ENCODE assay signal across 17 mouse cellular contexts in genomic region chr10:23211381-23211780, GRCm38 (mm10).
DNase-seq lines count a peak whose midpoint lies in the region; ATAC-seq lines count a peak whose summit lies in the region.
"Had no signal": no experiment of that assay in that cellular context is flagged by ENCODE, and none has a peak within 500 bp of the region (broad histone marks: within the 10 kb centered on the region; RNA-seq: fewer than 3 reads in every experiment).

No protein-coding gene starts in this region.

- peak; percentile 36 to 58 for DNase-seq in cerebellum, postnatal 25 days
- no peak for DNase-seq in cerebellum, postnatal 4 days (ENCODE audit: low spot score in 2 of 2)
- peak; percentile 58 to 73 for DNase-seq in gastrocnemius, adult 8-10 months (ENCODE audit: low spot score in 2 of 2)
- peak; percentile 72 for DNase-seq in gastrocnemius, postnatal 25 days
- no peak for DNase-seq in lung, postnatal 14 days
- no peak for DNase-seq in forebrain, embryonic 11.5 days (ENCODE audit: low spot score)
- DNase-seq: adrenal gland, postnatal 14 days; heart, postnatal 36 days; kidney, adult 2 months had no signal

- no peaks in the 10 kb centered on the region for H3K36me3 ChIP-seq in forebrain, embryonic 11.5 days (ENCODE audit: control insufficient read depth, insufficient read depth, low read length)
- H3K36me3 ChIP-seq: embryonic facial prominence, embryonic 13.5 days; heart, embryonic 12.5 days; hindbrain, embryonic 15.5 days had no signal

- H3K9me3 ChIP-seq in forebrain, embryonic 11.5 days (ENCODE audit: control insufficient read depth, low read length), result no peaks in the 10 kb centered on the region
- H3K9me3 ChIP-seq: embryonic facial prominence, embryonic 13.5 days; heart, embryonic 12.5 days; hindbrain, embryonic 15.5 days had no signal

- H3K4me3 ChIP-seq in forebrain, embryonic 11.5 days (ENCODE audit: low read depth, low read length), result no peak overlapping the region
- H3K4me3 ChIP-seq: embryonic facial prominence, embryonic 13.5 days; heart, embryonic 12.5 days; hindbrain, embryonic 15.5 days had no signal

- no peak overlapping the region for H3K9ac ChIP-seq in forebrain, embryonic 11.5 days (ENCODE audit: low read length)
- H3K9ac ChIP-seq: embryonic facial prominence, embryonic 13.5 days; heart, embryonic 12.5 days; hindbrain, embryonic 15.5 days had no signal

- H3K27ac ChIP-seq in forebrain, embryonic 11.5 days (ENCODE audit: low read depth, low read length), result no peak overlapping the region
- H3K27ac ChIP-seq: embryonic facial prominence, embryonic 13.5 days; hindbrain, embryonic 15.5 days had no signal

- WGBS in forebrain, embryonic 11.5 days, result 81% methylated on average over 2 of the region's 2 CpGs

- H3K27me3 ChIP-seq in forebrain, embryonic 11.5 days (ENCODE audit: control insufficient read depth, insufficient read depth, low read length), result no peaks in the 10 kb centered on the region
- H3K27me3 ChIP-seq: CH12.LX; embryonic facial prominence, embryonic 13.5 days; heart, embryonic 12.5 days; hindbrain, embryonic 15.5 days; Patski had no signal

- H3K4me2 ChIP-seq in forebrain, embryonic 11.5 days (ENCODE audit: low read depth, low read length, severe bottlenecking), result no peak overlapping the region
- H3K4me2 ChIP-seq: embryonic facial prominence, embryonic 13.5 days; heart, embryonic 12.5 days; hindbrain, embryonic 15.5 days had no signal

- no peaks in the 10 kb centered on the region for H3K4me1 ChIP-seq in forebrain, embryonic 11.5 days (replicated peaks; ENCODE audit: control insufficient read depth, insufficient read depth, low read length)
- H3K4me1 ChIP-seq: heart, embryonic 12.5 days; hindbrain, embryonic 15.5 days had no signal

- no peak for ATAC-seq in forebrain, embryonic 11.5 days (replicated peaks; ENCODE audit: low FRiP score)
- ATAC-seq: activated CD4-positive, CD25-positive, alpha-beta regulatory T cell, adult 4 months; forebrain, embryonic 14.5 days; intestine, embryonic 16.5 days; Patski had no signal

Comparison
In these comparisons a context has a peak if more than half of its experiments do, and no peak if none do; other contexts are left out.
1. DNase-seq: peak in cerebellum, postnatal 25 days (2 of 2), gastrocnemius, adult 8-10 months (2 of 2) and gastrocnemius, postnatal 25 days (single experiment); none in cerebellum, postnatal 4 days (0 of 2), lung, postnatal 14 days (single experiment) and forebrain, embryonic 11.5 days (single experiment).